8 mouse cellular contexts compared by ENCODE assay signal in genomic region chr2:163853461-163853901, GRCm38 (mm10). TPM values are rescaled to one million over a fixed set of nuclear protein-coding genes. Genes with fewer than 3 reads are reported as not detected.
DNase-seq lines count a peak whose midpoint lies in the region; ATAC-seq and TF ChIP-seq lines count a peak whose summit lies in the region.

TSS of gene Kcnk15 (plus strand) at chr2:163853651.

- H3K4me1 ChIP-seq in thymus, adult 2 months (replicated peaks; ENCODE audit: control insufficient read depth, insufficient read depth, low read length) = 0 out of 2 replicates have a peak, but pooled peaks cover 2% of the 10 kb centered on the region
- H3K4me1 ChIP-seq in intestine, postnatal 0 days (replicated peaks; ENCODE audit: control insufficient read depth, insufficient read depth, low read length) = no peaks in the 10 kb centered on the region

- no peaks in the 10 kb centered on the region for H3K9me3 ChIP-seq in intestine, postnatal 0 days (ENCODE audit: control insufficient read depth)

- peak within 1 kb of the TSS; percentile 21; the same call in 1 of the 2 replicates for H3K4me2 ChIP-seq in intestine, postnatal 0 days (replicated peaks; ENCODE audit: low read depth)

- 1% methylated on average over 38 of the region's 38 CpGs for WGBS in thymus, adult 2 months
- WGBS in intestine, postnatal 0 days = 1% methylated on average over 38 of the region's 38 CpGs

- peak; percentile 8 for DNase-seq in gastrocnemius, adult 2 months
- no peak for DNase-seq in gastrocnemius, postnatal 10 days
- DNase-seq in thymus, adult 2 months = peak; percentile 30
- no peak for DNase-seq in thymus, adult 18-20 months
- peak; percentile 61 for DNase-seq in retina, postnatal 1 day
- no peak for DNase-seq in frontal cortex, adult 2 months (ENCODE audit: extremely low spot score in 1 of 2, low spot score in 1 of 2)
- DNase-seq in layer of hippocampus, postnatal 36 days = no peak

- H3K27ac ChIP-seq in gastrocnemius, adult 2 months = no peak within 1 kb of the TSS
- H3K27ac ChIP-seq in thymus, adult 2 months (ENCODE audit: control insufficient read depth, insufficient read depth, low read length) = no peak within 1 kb of the TSS
- H3K27ac ChIP-seq in intestine, postnatal 0 days (ENCODE audit: low read depth, low read length) = no peak within 1 kb of the TSS

- intact Hi-C loops in gastrocnemius, adult 2 months (cut with DNase I) = no loop called here

- no peak within 1 kb of the TSS for H3K9ac ChIP-seq in intestine, postnatal 0 days (ENCODE audit: low read depth, low read length)

- TF ChIP-seq CTCF in gastrocnemius, adult 2 months (IDR thresholded peaks at IDR 0.05) = peak; percentile 7; the same call in 1 of the 2 replicates
- no peak for TF ChIP-seq CTCF in thymus, adult 2 months (IDR thresholded peaks at IDR 0.05; ENCODE audit: borderline replicate concordance, control insufficient read depth, extremely low read depth, insufficient read depth, low read length, poor library complexity)
- TF ChIP-seq CTCF in intestine, postnatal 0 days (IDR thresholded peaks at IDR 0.05; ENCODE audit: low read depth) = peak; percentile 46

- no peak within 1 kb of the TSS for H3K4me3 ChIP-seq in gastrocnemius, adult 2 months
- H3K4me3 ChIP-seq in thymus, adult 2 months (ENCODE audit: control insufficient read depth, insufficient read depth, low read length) = no peak within 1 kb of the TSS
- H3K4me3 ChIP-seq in intestine, postnatal 0 days (ENCODE audit: low read depth, low read length) = 0 out of 2 replicates have a peak within 1 kb of the TSS, but pooled peaks have one; percentile 7

- no peak for TF ChIP-seq POLR2A in thymus, adult 2 months (IDR thresholded peaks at IDR 0.05; ENCODE audit: control insufficient read depth, extremely low read depth, insufficient read depth, low read length, poor library complexity)

- no peak for ATAC-seq in intestine, postnatal 0 days

- no peaks in the 10 kb centered on the region for H3K36me3 ChIP-seq in thymus, adult 2 months (ENCODE audit: control insufficient read depth, insufficient read depth, low read length)
- no peaks in the 10 kb centered on the region for H3K36me3 ChIP-seq in intestine, postnatal 0 days (ENCODE audit: control insufficient read depth, insufficient read depth)

- peaks cover 5% of the 10 kb centered on the region; the same call in 1 of the 2 replicates for H3K27me3 ChIP-seq in thymus, adult 2 months (ENCODE audit: control insufficient read depth, insufficient read depth, low read length)
- peaks cover 62% of the 10 kb centered on the region for H3K27me3 ChIP-seq in intestine, postnatal 0 days (replicated peaks; ENCODE audit: control insufficient read depth, insufficient read depth, low read length)

RNA-seq across cellular contexts. Expression of gene Kcnk15, which starts in this region (rescaled TPM):
- total RNA-seq in gastrocnemius, adult 2 months (2021) = not detected
- not detected for total RNA-seq in gastrocnemius, postnatal 10 days (2021)
- polyA plus RNA-seq in thymus, adult 2 months (2012; rRNA removed) = not detected in 2 replicates
- polyA plus RNA-seq in intestine, postnatal 0 days (2015; fragmentation: Nextera tagmentation; extraction: Ambion mirVana) = not detected in 2 replicates
- 7.3 TPM in 2 replicates for polyA plus RNA-seq in frontal cortex, adult 2 months (2012; rRNA removed)
- not detected for total RNA-seq in layer of hippocampus, postnatal 36 days (2021)

Comparison
In these comparisons a context has a peak if more than half of its experiments do, and no peak if none do; other contexts are left out.
1. Peak in DNase-seq in gastrocnemius, adult 2 months; RNA of the gene not detected or under 1 TPM.
2. Peak in DNase-seq in thymus, adult 2 months; RNA of the gene not detected or under 1 TPM.